Comparison of ENCODE assay signal across 9 mouse cellular contexts in the genomic region with DNA sequence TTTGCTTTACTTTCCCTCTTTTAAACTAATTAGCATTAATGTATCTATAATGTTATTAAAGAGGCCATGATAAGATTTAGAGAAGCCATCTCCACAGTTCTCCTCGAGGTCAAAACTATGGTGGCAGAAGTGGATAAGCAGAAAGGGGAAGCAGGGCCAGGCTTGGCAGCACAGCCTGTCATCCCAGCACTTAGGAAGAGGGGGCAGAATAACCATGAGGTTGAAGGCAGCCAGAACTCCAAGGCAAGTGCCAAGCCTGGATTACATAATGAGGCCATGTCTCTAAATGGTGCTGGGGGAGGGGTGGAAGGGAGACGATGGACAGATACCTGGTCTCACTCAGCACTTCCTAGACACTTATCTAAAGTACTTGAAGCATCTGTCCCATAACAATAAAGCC.
DNase-seq lines count a peak whose midpoint lies in the region; ATAC-seq and TF ChIP-seq lines count a peak whose summit lies in the region.
"Had no signal": no experiment of that assay in that cellular context is flagged by ENCODE, and none has a peak within 500 bp of the region (broad histone marks: within the 10 kb centered on the region; RNA-seq: fewer than 3 reads in every experiment).

No protein-coding gene starts in this region.

- no peak overlapping the region for H3K27ac ChIP-seq in heart, embryonic 10.5 days
- H3K27ac ChIP-seq in gastrocnemius, adult 2 months: peak overlapping the region; percentile 66
- H3K27ac ChIP-seq in lung, postnatal 0 days (ENCODE audit: low read length): no peak overlapping the region
- H3K27ac ChIP-seq: lung, embryonic 15.5 days had no signal

- ATAC-seq in lung, postnatal 0 days: peak; percentile 48; the same call in 1 of the 2 replicates

- WGBS in heart, embryonic 10.5 days: 22% methylated on average over 2 of the region's 2 CpGs
- WGBS in lung, postnatal 0 days: 15% methylated on average over 2 of the region's 2 CpGs

- no peaks in the 10 kb centered on the region for H3K27me3 ChIP-seq in heart, embryonic 10.5 days (ENCODE audit: insufficient read depth, poor library complexity, severe bottlenecking)
- H3K27me3 ChIP-seq in lung, postnatal 0 days (replicated peaks; ENCODE audit: insufficient read depth, low read length): no peaks in the 10 kb centered on the region
- H3K27me3 ChIP-seq: lung, embryonic 15.5 days had no signal

- peaks cover 28% of the 10 kb centered on the region for H3K4me1 ChIP-seq in heart, embryonic 10.5 days
- peaks cover 6% of the 10 kb centered on the region; the same call in 1 of the 2 replicates for H3K4me1 ChIP-seq in lung, postnatal 0 days (ENCODE audit: insufficient read depth, low read depth, low read length)

- H3K9me3 ChIP-seq in heart, embryonic 10.5 days: no peaks in the 10 kb centered on the region
- H3K9me3 ChIP-seq in lung, postnatal 0 days (ENCODE audit: low read length): no peaks in the 10 kb centered on the region
- H3K9me3 ChIP-seq: lung, embryonic 15.5 days had no signal

- intact Hi-C loops in gastrocnemius, adult 2 months (cut with DNase I): loop anchor here (2.0 to 10.0 kb wide), 3 partner anchors 66 to 166 kb away; a partner anchor contains a TSS

- TF ChIP-seq EP300 in lung, postnatal 0 days (IDR thresholded peaks at IDR 0.05): no peak

- no peak overlapping the region for H3K9ac ChIP-seq in lung, postnatal 0 days (replicated peaks; ENCODE audit: low read depth)
- H3K9ac ChIP-seq: lung, embryonic 15.5 days had no signal

- TF ChIP-seq CTCF in gastrocnemius, adult 2 months (IDR thresholded peaks at IDR 0.05): peak; percentile 62
- TF ChIP-seq CTCF in lung, postnatal 0 days (IDR thresholded peaks at IDR 0.05): peak; percentile 57

- no peak overlapping the region for H3K4me2 ChIP-seq in lung, postnatal 0 days (replicated peaks; ENCODE audit: low read depth, low read length)
- H3K4me2 ChIP-seq: lung, embryonic 15.5 days had no signal

- DNase-seq in heart, adult 11 months: peak; percentile 98
- DNase-seq in heart, embryonic 10.5 days (ENCODE audit: low spot score): no peak
- peak; percentile 69 for DNase-seq in adrenal gland, postnatal 10 days
- peak; percentile 85 for DNase-seq in gastrocnemius, adult 2 months
- peak; percentile 85 to 87 for DNase-seq in kidney, postnatal 36 days
- DNase-seq in lung, postnatal 0 days (ENCODE audit: low spot score): peak; percentile 53
- peak; percentile 14 for DNase-seq in testis, postnatal 14 days (ENCODE audit: low spot score)
- DNase-seq in embryo, embryonic 11 days: no peak

- no peaks in the 10 kb centered on the region for H3K36me3 ChIP-seq in heart, embryonic 10.5 days
- no peaks in the 10 kb centered on the region for H3K36me3 ChIP-seq in lung, postnatal 0 days (ENCODE audit: insufficient read depth, low read length)
- H3K36me3 ChIP-seq: lung, embryonic 15.5 days had no signal

- no peak overlapping the region for H3K4me3 ChIP-seq in heart, embryonic 10.5 days
- no peak overlapping the region for H3K4me3 ChIP-seq in gastrocnemius, adult 2 months
- H3K4me3 ChIP-seq in lung, postnatal 0 days (ENCODE audit: low read depth, low read length): no peak overlapping the region
- H3K4me3 ChIP-seq: lung, embryonic 15.5 days had no signal

Comparison
In these comparisons a context has a peak if more than half of its experiments do, and no peak if none do; other contexts are left out.
1. DNase-seq: peak in heart, adult 11 months (single experiment), adrenal gland, postnatal 10 days (single experiment), gastrocnemius, adult 2 months (single experiment), kidney, postnatal 36 days (2 of 2), lung, postnatal 0 days (single experiment) and testis, postnatal 14 days (single experiment); none in heart, embryonic 10.5 days (single experiment) and embryo, embryonic 11 days (single experiment).